Mouse (Mus musculus): Measurements from ENCODE around the gene Rnps1. TPM values are rescaled to one million over a fixed set of nuclear protein-coding genes. Genes with fewer than 3 reads are reported as not detected.

Rnps1 gene
- 253 and 275 TPM in 2 replicates for polyA plus RNA-seq (2015; fragmentation: Nextera tagmentation; extraction: Ambion mirVana)

- peak within 1 kb of the TSS; percentile 84 for H3K9ac ChIP-seq
- H3K4me1 ChIP-seq = peaks cover 32% of the 10 kb centered on the region
- peak within 1 kb of the TSS; percentile 96 for H3K27ac ChIP-seq (replicated peaks)
- peaks cover 45% of the 10 kb centered on the region for H3K36me3 ChIP-seq
- no peaks in the 10 kb centered on the region for H3K9me3 ChIP-seq (replicated peaks)
- peak within 1 kb of the TSS; percentile 79 for H3K4me2 ChIP-seq (replicated peaks)
- no peaks in the 10 kb centered on the region for H3K27me3 ChIP-seq
- ATAC-seq (ENCODE audit: insufficient number of reproducible peaks, low FRiP score, low TSS enrichment, low read depth) = peak; percentile 92
- peak within 1 kb of the TSS; percentile 78 for H3K4me3 ChIP-seq (replicated peaks)
- WGBS = under 1% methylated on average over 64 of the region's 64 CpGs
These were observed at the start of gene Rnps1 for GRCm38 (mm10) chr17:24414230-24414976. Rnps1 (plus strand) TSS chr17:24414565.

GRCm38 (mm10) chr17:24365863-24366262 is 48.5 kb upstream of the Rnps1 start:
- Histone ChIP-seq H3K9me3 (replicated peaks) (no peaks in the 10 kb centered on the region), H3K36me3 (peaks cover 10% of the 10 kb centered on the region; the same call in 1 of the 2 replicates), H3K4me3 (replicated peaks) (no peak overlapping the region), H3K4me2 (replicated peaks) (no peak overlapping the region), H3K9ac (no peak overlapping the region), H3K4me1 (no peaks in the 10 kb centered on the region), H3K27ac (replicated peaks) (no peak overlapping the region), H3K27me3 (no peaks in the 10 kb centered on the region)
- 60% methylated on average over 13 of the region's 13 CpGs for WGBS
- no peak for ATAC-seq (ENCODE audit: insufficient number of reproducible peaks, low FRiP score, low TSS enrichment, low read depth)

- no peak for ATAC-seq (ENCODE audit: insufficient number of reproducible peaks, low FRiP score, low TSS enrichment, low read depth)
- H3K27ac ChIP-seq (replicated peaks) = no peak overlapping the region
- no peak overlapping the region for H3K4me2 ChIP-seq (replicated peaks)
- H3K9ac ChIP-seq = no peak overlapping the region
- 66% methylated on average over 5 of the region's 5 CpGs for WGBS
- H3K4me1 ChIP-seq = no peaks in the 10 kb centered on the region
- no peaks in the 10 kb centered on the region for H3K9me3 ChIP-seq (replicated peaks)
- H3K36me3 ChIP-seq = peaks cover 6% of the 10 kb centered on the region; the same call in 1 of the 2 replicates
- H3K27me3 ChIP-seq = no peaks in the 10 kb centered on the region
- H3K4me3 ChIP-seq (replicated peaks) = no peak overlapping the region
These were observed 39.2 kb upstream of the Rnps1 start for GRCm38 (mm10) chr17:24375094-24375712.

GRCm38 (mm10) chr17:24375886-24376285 is 38.5 kb upstream of the Rnps1 start:
- Histone ChIP-seq H3K36me3 (peaks cover 6% of the 10 kb centered on the region; the same call in 1 of the 2 replicates), H3K4me1 (no peaks in the 10 kb centered on the region), H3K27me3 (no peaks in the 10 kb centered on the region), H3K9ac (no peak overlapping the region), H3K4me3 (replicated peaks) (no peak overlapping the region), H3K9me3 (replicated peaks) (no peaks in the 10 kb centered on the region), H3K27ac (replicated peaks) (no peak overlapping the region), H3K4me2 (replicated peaks) (no peak overlapping the region)
- ATAC-seq (ENCODE audit: insufficient number of reproducible peaks, low FRiP score, low TSS enrichment, low read depth) = no peak
- WGBS = 91% methylated on average over 6 of the region's 6 CpGs

GRCm38 (mm10) chr17:24378496-24378895 is 35.9 kb upstream of the Rnps1 start:
- no peaks in the 10 kb centered on the region for H3K27me3 ChIP-seq
- no peak for ATAC-seq (ENCODE audit: insufficient number of reproducible peaks, low FRiP score, low TSS enrichment, low read depth)
- no peak overlapping the region for H3K4me3 ChIP-seq (replicated peaks)
- H3K36me3 ChIP-seq = peaks cover 9% of the 10 kb centered on the region; the same call in 1 of the 2 replicates
- no peak overlapping the region for H3K4me2 ChIP-seq (replicated peaks)
- H3K4me1 ChIP-seq = no peaks in the 10 kb centered on the region
- no peak overlapping the region for H3K27ac ChIP-seq (replicated peaks)
- WGBS = 81% methylated on average over 2 of the region's 2 CpGs
- H3K9me3 ChIP-seq (replicated peaks) = no peaks in the 10 kb centered on the region
- H3K9ac ChIP-seq = no peak overlapping the region

- H3K27me3 ChIP-seq = no peaks in the 10 kb centered on the region
- H3K4me3 ChIP-seq (replicated peaks) = no peak overlapping the region
- H3K36me3 ChIP-seq = peaks cover 6% of the 10 kb centered on the region; the same call in 1 of the 2 replicates
- H3K9me3 ChIP-seq (replicated peaks) = no peaks in the 10 kb centered on the region
- H3K27ac ChIP-seq (replicated peaks) = no peak overlapping the region
- H3K9ac ChIP-seq = no peak overlapping the region
- WGBS = 72% methylated on average over 8 of the region's 8 CpGs
- no peak overlapping the region for H3K4me2 ChIP-seq (replicated peaks)
- H3K4me1 ChIP-seq = no peaks in the 10 kb centered on the region
- no peak for ATAC-seq (ENCODE audit: insufficient number of reproducible peaks, low FRiP score, low TSS enrichment, low read depth)
These were observed 30.6 kb upstream of the Rnps1 start for GRCm38 (mm10) chr17:24383789-24384188.

- no peak overlapping the region for H3K4me2 ChIP-seq (replicated peaks)
- no peaks in the 10 kb centered on the region for H3K27me3 ChIP-seq
- H3K9ac ChIP-seq = no peak overlapping the region
- H3K36me3 ChIP-seq = peaks cover 4% of the 10 kb centered on the region
- no peak overlapping the region for H3K27ac ChIP-seq (replicated peaks)
- no peaks in the 10 kb centered on the region for H3K9me3 ChIP-seq (replicated peaks)
- ATAC-seq (ENCODE audit: insufficient number of reproducible peaks, low FRiP score, low TSS enrichment, low read depth) = no peak
- no peaks in the 10 kb centered on the region for H3K4me1 ChIP-seq
- H3K4me3 ChIP-seq (replicated peaks) = no peak overlapping the region
- WGBS = 86% methylated on average over 5 of the region's 5 CpGs
These were observed 25.7 kb upstream of the Rnps1 start for GRCm38 (mm10) chr17:24388711-24389110.

GRCm38 (mm10) chr17:24389865-24390264 is 24.5 kb upstream of the Rnps1 start:
- WGBS = 5% methylated on average over 2 of the region's 2 CpGs
- no peak for ATAC-seq (ENCODE audit: insufficient number of reproducible peaks, low FRiP score, low TSS enrichment, low read depth)
- Histone ChIP-seq H3K4me2 (replicated peaks) (no peak overlapping the region), H3K9me3 (replicated peaks) (no peaks in the 10 kb centered on the region), H3K27ac (replicated peaks) (no peak overlapping the region), H3K4me1 (no peaks in the 10 kb centered on the region), H3K27me3 (no peaks in the 10 kb centered on the region), H3K9ac (no peak overlapping the region), H3K36me3 (peaks cover 4% of the 10 kb centered on the region), H3K4me3 (replicated peaks) (no peak overlapping the region)

- no peak overlapping the region for H3K4me3 ChIP-seq (replicated peaks)
- H3K4me1 ChIP-seq = no peaks in the 10 kb centered on the region
- ATAC-seq (ENCODE audit: insufficient number of reproducible peaks, low FRiP score, low TSS enrichment, low read depth) = no peak
- no peaks in the 10 kb centered on the region for H3K9me3 ChIP-seq (replicated peaks)
- no peaks in the 10 kb centered on the region; the same call in 1 of the 2 replicates for H3K36me3 ChIP-seq
- H3K4me2 ChIP-seq (replicated peaks) = no peak overlapping the region
- no peak overlapping the region for H3K9ac ChIP-seq
- H3K27me3 ChIP-seq = no peaks in the 10 kb centered on the region
- WGBS = 64% methylated on average over 8 of the region's 8 CpGs
- no peak overlapping the region for H3K27ac ChIP-seq (replicated peaks)
These were observed 23.2 kb upstream of the Rnps1 start for GRCm38 (mm10) chr17:24391149-24391548.

GRCm38 (mm10) chr17:24393527-24393926 is 20.8 kb upstream of the Rnps1 start:
- ATAC-seq (ENCODE audit: insufficient number of reproducible peaks, low FRiP score, low TSS enrichment, low read depth) = peak; percentile 54; the same call in 1 of the 2 replicates
- Histone ChIP-seq H3K27me3 (no peaks in the 10 kb centered on the region), H3K27ac (replicated peaks) (no peak overlapping the region), H3K36me3 (no peaks in the 10 kb centered on the region; the same call in 1 of the 2 replicates), H3K9me3 (replicated peaks) (no peaks in the 10 kb centered on the region), H3K9ac (no peak overlapping the region), H3K4me1 (no peaks in the 10 kb centered on the region), H3K4me2 (replicated peaks) (no peak overlapping the region), H3K4me3 (replicated peaks) (no peak overlapping the region)
- 21% methylated on average over 4 of the region's 4 CpGs for WGBS

GRCm38 (mm10) chr17:24394456-24394855 is 19.9 kb upstream of the Rnps1 start:
- H3K4me2 ChIP-seq (replicated peaks) = no peak overlapping the region
- H3K4me1 ChIP-seq = no peaks in the 10 kb centered on the region
- no peaks in the 10 kb centered on the region; the same call in 1 of the 2 replicates for H3K36me3 ChIP-seq
- no peak overlapping the region for H3K9ac ChIP-seq
- no peak for ATAC-seq (ENCODE audit: insufficient number of reproducible peaks, low FRiP score, low TSS enrichment, low read depth)
- 83% methylated on average over 7 of the region's 7 CpGs for WGBS
- H3K9me3 ChIP-seq (replicated peaks) = no peaks in the 10 kb centered on the region
- H3K27ac ChIP-seq (replicated peaks) = no peak overlapping the region
- H3K4me3 ChIP-seq (replicated peaks) = no peak overlapping the region
- H3K27me3 ChIP-seq = no peaks in the 10 kb centered on the region

Data from embryonic facial prominence, embryonic 15.5 days (tissue).